Mouse (Mus musculus) thymus, adult 2 months (tissue): ENCODE results near the gene Atoh8. TPM values are rescaled to one million over a fixed set of nuclear protein-coding genes. Genes with fewer than 3 reads are reported as not detected.

ENCODE experiments used
- DNase-seq: peaks from one replicate; pipeline ENCODE4 v3.0.0; 2021
- H3K27ac ChIP-seq: fragments of 200-500 bp; 2 replicates; pipeline ENCODE4 v1.5.1; 2012; ENCODE audit warnings: low read length, control low read depth; ENCODE audit not compliant: control insufficient read depth, insufficient read depth
- H3K27me3 ChIP-seq: fragments of 200-500 bp; 2 replicates; pipeline ENCODE4 v1.6.1; 2012; ENCODE audit warnings: mild to moderate bottlenecking, low read length, moderate library complexity, mixed read lengths; ENCODE audit not compliant: control insufficient read depth, insufficient read depth
- H3K36me3 ChIP-seq: fragments of 200-500 bp; 2 replicates; pipeline ENCODE4 v1.6.1; 2012; ENCODE audit warnings: mild to moderate bottlenecking, low read length, moderate library complexity; ENCODE audit not compliant: control insufficient read depth, insufficient read depth
- H3K4me1 ChIP-seq: fragments of 200-500 bp; replicated peaks from 2 replicates; pipeline ENCODE4 v1.6.1; 2012; ENCODE audit warnings: low read length; ENCODE audit not compliant: control insufficient read depth, insufficient read depth
- H3K4me3 ChIP-seq: fragments of 200-500 bp; 2 replicates; pipeline ENCODE4 v1.5.1; 2012; ENCODE audit warnings: mild to moderate bottlenecking, low read length, control low read depth, moderate library complexity; ENCODE audit not compliant: control insufficient read depth, insufficient read depth
- CTCF ChIP-seq: fragments of 200-500 bp; IDR thresholded peaks from 2 replicates; pipeline ENCODE4 v1.5.1; 2012; ENCODE audit warnings: mild to moderate bottlenecking, control low read depth, low read length, moderate library complexity, borderline replicate concordance; ENCODE audit not compliant: control insufficient read depth, poor library complexity, insufficient read depth; ENCODE audit errors: extremely low read depth
- POLR2A ChIP-seq: fragments of 200-500 bp; IDR thresholded peaks from 2 replicates; pipeline ENCODE4 v1.6.1; 2012; ENCODE audit warnings: mild to moderate bottlenecking, low read length, control low read depth, moderate library complexity; ENCODE audit not compliant: control insufficient read depth, poor library complexity, insufficient read depth; ENCODE audit errors: extremely low read depth
- WGBS: fragments of 180-500 bp; shearing (Covaris S2); methylation state at CpG from one replicate; pipeline ENCODE4 v1.1.7; 2018; 5-methylcytosine and 5-hydroxymethylcytosine counted together
- polyA plus RNA-seq: library from polyadenylated mRNA; depleted of rRNA; stranded (reverse); fragments of >200 nt; gene quantifications from 2 replicates; pipeline ENCODE4 v1.2.3, GENCODE M21; 2012

Atoh8 gene
- polyA plus RNA-seq, 1 experiment, result 3.8 TPM

DNA sequence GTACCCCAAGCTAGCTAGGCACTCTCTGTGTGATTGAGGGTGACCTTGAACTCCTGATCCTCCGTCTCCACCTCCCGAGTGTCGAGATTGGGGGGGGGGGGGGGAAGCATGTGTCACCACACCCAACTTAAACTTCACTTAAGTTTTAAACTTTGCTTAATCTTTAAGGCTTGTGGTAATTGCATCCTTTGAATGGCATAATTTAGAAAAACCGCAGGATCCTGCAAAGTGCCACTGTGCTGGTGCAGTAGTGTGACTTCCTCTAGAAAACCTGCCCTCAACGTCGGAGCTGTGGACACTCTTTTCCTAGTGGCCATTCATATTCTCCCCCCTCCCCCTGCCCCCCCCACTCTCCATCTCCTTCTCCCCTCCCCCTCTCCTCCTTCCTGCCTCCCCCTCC, 45.3 kb downstream of the Atoh8 start:
- no peak overlapping the region for H3K4me3 ChIP-seq
- H3K4me1 ChIP-seq, result peaks cover 13% of the 10 kb centered on the region
- no peaks in the 10 kb centered on the region for H3K36me3 ChIP-seq
- DNase-seq, result no peak
- no peaks in the 10 kb centered on the region; the same call in 1 of the 2 replicates for H3K27me3 ChIP-seq
- WGBS, result 4% methylated on average over 6 of the region's 6 CpGs
- no peak overlapping the region for H3K27ac ChIP-seq
- no peak for TF ChIP-seq CTCF
- TF ChIP-seq POLR2A, result no peak

DNA sequence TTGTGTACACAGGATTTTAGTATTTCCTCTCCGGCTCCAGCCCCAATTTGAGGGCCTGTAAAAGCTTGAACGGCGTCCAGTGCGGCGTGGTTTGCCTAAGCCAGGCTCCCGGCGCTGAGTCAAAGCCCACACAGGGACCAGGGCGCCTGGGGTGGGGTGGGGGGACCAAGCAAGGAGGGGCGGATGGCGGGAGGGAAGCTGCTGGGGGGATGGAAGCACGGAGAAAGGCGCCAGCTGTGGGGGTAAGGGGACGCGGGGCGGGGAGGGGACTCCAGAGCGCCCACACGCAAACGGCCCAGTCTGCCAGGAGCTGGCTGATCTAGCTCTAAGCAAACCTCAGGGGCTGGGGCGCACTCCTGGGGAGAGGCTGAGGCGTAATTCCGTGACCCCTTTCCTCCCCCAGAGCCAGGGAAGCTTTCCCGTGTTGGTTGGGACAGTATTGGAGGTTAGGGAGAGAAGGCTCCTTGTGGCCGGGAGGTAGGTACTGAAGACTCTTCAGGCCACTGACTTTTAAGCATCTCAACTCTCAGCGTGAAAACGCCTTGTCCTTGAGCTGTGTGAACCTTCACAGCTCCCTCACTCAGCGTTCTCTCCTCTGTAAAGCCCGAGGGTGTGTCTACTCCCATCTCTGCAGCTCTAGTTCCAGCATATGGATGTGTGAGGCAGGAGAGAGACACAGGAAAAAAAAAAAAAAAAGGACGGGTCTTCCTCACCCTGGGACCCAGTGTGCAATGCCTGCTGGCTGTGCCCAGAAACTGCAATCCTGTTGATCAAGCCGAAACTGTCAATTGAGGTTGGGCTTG, 46.1 kb downstream of the Atoh8 start:
- Histone ChIP-seq H3K27ac (no peak overlapping the region), H3K4me1 (peaks cover 13% of the 10 kb centered on the region), H3K27me3 (no peaks in the 10 kb centered on the region; the same call in 1 of the 2 replicates), H3K36me3 (no peaks in the 10 kb centered on the region), H3K4me3 (no peak overlapping the region)
- TF ChIP-seq CTCF (no peak), POLR2A (no peak)
- whole genome bisulfite sequencing, result 12% methylated on average over 29 of the region's 29 CpGs
- DNase-seq, result no peak

DNA sequence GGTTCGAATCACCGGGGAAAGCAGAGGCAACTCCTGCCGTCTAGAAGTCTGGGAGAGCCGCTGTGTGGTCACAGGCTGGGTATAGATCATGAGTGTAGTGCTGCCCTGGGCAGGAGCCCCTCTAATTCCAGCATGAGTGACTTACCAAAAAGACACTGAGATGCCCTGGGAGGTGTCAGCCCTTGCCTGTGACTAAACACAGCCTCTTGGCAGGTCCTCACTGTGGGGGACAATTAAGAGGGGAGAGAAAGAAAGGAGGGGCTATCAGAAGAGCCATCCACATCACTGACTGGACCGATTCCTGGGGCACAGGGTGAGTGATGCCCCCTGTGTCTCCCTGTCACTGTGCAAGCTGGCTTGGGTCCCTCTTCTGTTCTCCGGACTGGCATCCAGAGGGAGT, 48.6 kb downstream of the Atoh8 start:
- no peak for TF ChIP-seq CTCF
- no peak for TF ChIP-seq POLR2A
- Histone ChIP-seq H3K4me1 (peaks cover 13% of the 10 kb centered on the region), H3K36me3 (no peaks in the 10 kb centered on the region), H3K4me3 (no peak overlapping the region), H3K27ac (no peak overlapping the region), H3K27me3 (no peaks in the 10 kb centered on the region; the same call in 1 of the 2 replicates)
- WGBS, result 89% methylated on average over 6 of the region's 6 CpGs
- no peak for DNase-seq

DNA sequence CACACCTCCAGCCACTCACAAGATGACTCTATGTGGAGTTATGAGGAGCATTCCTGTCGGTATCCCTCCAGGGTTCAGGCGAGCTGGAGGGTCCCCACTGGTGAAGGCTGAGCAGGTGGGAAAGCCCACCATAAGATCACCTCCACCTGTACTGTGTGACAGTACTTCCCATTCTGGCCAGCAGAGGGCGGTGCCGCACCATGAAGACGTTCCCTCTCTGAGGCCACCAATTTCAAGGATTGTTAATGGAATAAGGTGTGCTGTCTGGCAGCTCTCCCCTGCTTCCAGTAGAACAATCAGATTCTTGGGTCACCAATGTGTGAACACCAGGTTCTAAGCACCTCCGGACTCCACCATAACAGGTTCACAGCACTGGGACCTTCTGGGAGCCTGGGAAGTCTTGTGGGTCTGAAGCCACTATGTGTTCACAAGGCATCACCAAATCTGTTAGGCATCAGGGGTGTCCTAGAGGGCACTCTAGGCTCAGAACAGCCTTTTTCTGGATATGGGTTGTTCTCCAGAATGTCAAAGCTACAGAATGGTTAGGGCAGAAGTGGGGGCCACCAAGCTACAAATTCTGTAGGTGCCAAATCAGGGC, 49.4 kb downstream of the Atoh8 start:
- peak; percentile 75 for DNase-seq
- no peak overlapping the region for H3K4me3 ChIP-seq
- H3K36me3 ChIP-seq, result no peaks in the 10 kb centered on the region
- H3K4me1 ChIP-seq, result peaks cover 10% of the 10 kb centered on the region
- H3K27me3 ChIP-seq, result no peaks in the 10 kb centered on the region; the same call in 1 of the 2 replicates
- TF ChIP-seq CTCF, result peak; percentile 90; the same call in 1 of the 2 replicates
- TF ChIP-seq POLR2A, result no peak
- H3K27ac ChIP-seq, result no peak overlapping the region
- 7% methylated on average over 6 of the region's 6 CpGs for WGBS

DNA sequence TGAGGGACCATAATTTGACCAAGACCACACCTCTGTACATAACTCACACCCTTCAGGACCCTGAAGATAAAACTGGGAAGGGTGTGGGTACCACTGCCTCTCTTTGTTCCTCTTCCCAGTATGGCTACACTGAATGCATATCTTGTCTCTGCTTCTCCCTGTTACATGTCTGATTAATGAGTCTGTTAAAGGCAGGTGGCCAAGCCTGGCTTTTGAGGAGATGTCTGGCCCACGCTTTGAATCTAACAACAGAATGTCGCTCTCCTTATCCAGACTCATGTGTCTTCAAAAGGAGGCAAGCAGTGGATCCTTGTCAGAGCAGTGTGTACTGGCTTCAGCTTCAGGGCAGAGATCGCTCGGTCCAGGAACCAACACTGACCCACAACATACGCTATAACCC, 50.8 kb downstream of the Atoh8 start:
- TF ChIP-seq POLR2A, result no peak
- no peak for TF ChIP-seq CTCF
- Histone ChIP-seq H3K4me1 (peaks cover 4% of the 10 kb centered on the region), H3K27ac (no peak overlapping the region), H3K36me3 (no peaks in the 10 kb centered on the region), H3K27me3 (no peaks in the 10 kb centered on the region; the same call in 1 of the 2 replicates), H3K4me3 (no peak overlapping the region)
- no peak for DNase-seq
- WGBS, result 94% methylated on average over 5 of the region's 5 CpGs

DNA sequence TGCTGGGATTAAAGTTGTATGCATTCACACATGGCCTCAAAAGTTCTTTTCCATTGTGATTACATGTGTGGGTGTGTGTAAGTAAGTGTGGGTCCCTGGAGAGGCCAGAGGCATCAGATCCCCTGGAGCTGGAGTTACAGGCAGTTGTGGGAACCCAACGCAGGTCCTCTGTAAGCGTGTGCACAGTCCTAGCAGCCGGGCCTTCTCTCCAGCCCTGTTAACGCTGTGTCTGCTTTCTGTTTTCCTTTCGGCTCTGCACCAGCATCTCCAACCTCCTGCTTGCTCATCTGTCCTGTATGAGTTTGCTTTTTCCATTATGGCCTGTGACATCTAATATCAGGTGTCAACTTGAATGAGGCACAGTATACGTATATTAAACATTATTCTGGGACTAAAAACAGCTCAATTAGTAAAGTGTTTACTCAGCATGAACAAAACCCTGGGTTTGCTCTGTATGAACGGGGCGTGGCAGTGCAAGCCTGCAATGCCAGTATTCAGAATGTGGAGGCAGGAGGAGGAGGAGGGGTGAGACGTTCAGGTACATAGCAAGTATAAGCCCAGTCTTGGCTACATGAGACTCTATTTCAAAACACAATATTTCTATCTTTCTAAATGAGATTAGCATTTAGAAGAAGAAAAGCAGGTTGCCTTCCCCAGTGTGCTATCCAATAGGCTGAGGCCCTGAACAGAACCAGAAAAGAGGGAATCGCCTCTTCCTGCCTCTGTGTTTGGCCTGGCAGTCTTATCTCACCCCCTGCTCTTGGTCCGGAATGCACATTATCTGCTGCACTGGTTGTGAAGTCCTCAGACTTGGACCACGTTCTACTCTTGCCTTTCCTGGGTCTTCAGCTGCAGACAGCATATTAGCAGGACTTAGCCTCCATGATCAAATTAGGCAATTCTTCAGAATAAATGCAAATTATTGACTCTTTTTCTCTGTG, 55.5 kb downstream of the Atoh8 start:
- DNase-seq, result no peak
- 91% methylated on average over 12 of the region's 12 CpGs for WGBS

More for the DNA sequence above, 55.5 kb downstream of the Atoh8 start:
- no peaks in the 10 kb centered on the region for H3K36me3 ChIP-seq
- no peaks in the 10 kb centered on the region for H3K4me1 ChIP-seq
- no peak for TF ChIP-seq CTCF
- no peak for TF ChIP-seq POLR2A
- no peak overlapping the region for H3K27ac ChIP-seq
- no peak overlapping the region for H3K4me3 ChIP-seq
- no peaks in the 10 kb centered on the region for H3K27me3 ChIP-seq
